Mouse (Mus musculus) right cerebral cortex, postnatal 14 days (tissue): ENCODE measurements at regions not wholly inside any gene's neighbourhood (a gene's known extent, or its start where the extent isn't known, plus 50 kb on each side); places are given as distances from the start of the nearest gene placed in this dataset.

Experiments
- DNase-seq: peaks from one replicate; pipeline ENCODE4 v3.0.0; 2022

GRCm38 (mm10) chr2:50003866-50004265 is 62.4 kb upstream of the Lypd6 start:
- DNase-seq, result no peak

GRCm38 (mm10) chr2:50004674-50005527 is 61.3 kb upstream of the Lypd6 start:
- DNase-seq, result no peak

- DNase-seq, result no peak
Measured at GRCm38 (mm10) chr2:50008282-50008681, 57.9 kb upstream of the Lypd6 start.

DNA sequence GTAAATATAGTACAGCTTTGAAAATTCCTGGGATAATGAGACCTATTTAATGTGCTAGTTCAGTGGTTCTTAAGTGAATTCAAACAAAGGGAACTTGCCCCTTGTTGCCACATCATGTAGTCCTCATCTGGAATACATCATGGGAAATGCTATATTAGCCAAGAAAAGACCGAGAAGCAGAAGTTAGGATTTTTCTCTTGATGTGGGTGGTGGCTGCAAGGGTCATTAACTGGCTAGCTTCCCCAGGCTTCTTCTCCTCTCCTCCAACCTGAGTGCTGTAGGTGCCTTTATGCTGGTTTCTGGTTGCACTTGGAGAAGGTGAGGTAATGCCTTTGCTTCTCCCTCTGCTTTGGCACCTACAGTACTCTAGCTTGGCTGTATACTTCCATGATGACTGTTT is 55.8 kb upstream of the Lypd6 start:
- no peak for DNase-seq

- DNase-seq, result no peak
Measured at GRCm38 (mm10) chr2:50012303-50012702, 53.9 kb upstream of the Lypd6 start.

GRCm38 (mm10) chr2:50013248-50013647 is 53.0 kb upstream of the Lypd6 start:
- DNase-seq, result peak; percentile 22

- no peak for DNase-seq
Measured at GRCm38 (mm10) chr2:50013882-50014281, 52.3 kb upstream of the Lypd6 start.

DNA sequence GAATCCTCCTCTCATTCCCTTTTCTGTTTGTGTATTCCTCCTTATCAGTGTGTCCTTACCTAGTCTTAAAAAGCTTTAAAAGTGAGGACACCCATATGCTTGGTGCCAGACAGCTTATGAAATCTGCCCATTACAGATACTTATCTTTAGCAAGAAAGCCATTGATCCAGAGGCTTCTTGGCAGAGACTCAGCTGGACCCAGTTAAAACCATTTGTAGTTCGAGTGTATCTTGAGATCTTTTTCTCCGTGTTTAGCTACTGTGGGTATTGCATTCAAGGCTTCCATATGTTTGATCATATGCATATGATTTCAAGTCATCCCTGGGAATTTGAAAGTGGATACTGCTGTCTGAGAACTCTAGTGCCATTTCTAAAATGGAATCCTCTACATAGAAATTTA is 51.5 kb upstream of the Lypd6 start:
- DNase-seq, result no peak
